Mouse (Mus musculus): ENCODE results near the gene Hexim2. TPM values are rescaled to one million over a fixed set of nuclear protein-coding genes. Genes with fewer than 3 reads are reported as not detected.

Hexim2 gene
- 1.1 and 1.5 TPM in 2 replicates for total RNA-seq (2017)

DNA sequence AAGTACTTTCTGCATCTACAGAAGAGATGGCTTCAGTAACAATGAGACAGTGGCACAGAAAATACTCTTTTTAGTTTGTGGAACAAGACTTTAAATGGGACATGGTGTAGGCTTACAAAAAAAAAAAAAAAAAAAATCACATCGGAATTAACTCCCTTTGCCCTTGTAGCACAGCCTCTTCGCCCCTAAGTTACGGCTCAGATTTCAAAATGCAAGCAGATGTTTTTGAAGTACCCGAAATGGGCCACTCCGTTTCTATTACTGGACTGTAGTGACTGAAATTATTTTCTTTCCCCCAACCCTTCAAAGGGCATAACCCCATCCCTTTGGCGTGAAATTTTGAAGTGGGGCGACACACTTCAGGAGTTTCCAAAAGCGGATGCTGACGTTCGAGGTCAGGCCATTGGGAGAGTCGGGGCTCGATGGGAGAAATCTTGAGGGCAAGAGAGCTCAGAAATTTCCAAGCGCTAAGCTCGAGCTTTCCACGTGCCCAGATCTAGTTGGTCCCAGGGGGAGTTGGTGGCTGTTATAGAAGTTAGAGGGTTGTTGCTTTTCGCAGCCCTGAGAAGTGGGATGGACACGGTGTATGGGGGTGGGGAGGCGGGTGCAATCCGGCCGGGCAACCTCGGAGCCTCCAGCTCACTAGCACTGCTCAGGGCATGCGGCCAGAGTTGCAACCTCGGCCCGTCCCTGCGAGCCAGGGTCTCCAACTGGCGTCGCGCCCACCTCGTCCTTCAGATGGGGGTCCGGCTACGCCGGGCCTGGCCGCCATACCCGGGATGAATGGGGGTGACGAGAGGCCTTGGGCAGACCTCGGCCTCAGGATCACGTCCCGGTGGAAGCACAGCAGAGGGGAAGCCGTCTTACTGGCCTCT lies at the start of gene Hexim2:
Gene Hexim2 (plus strand): TSS at position 729 of the 875 bp plus-strand sequence.
- no peak for ATAC-seq (ENCODE audit: extremely low read depth, insufficient number of reproducible peaks, low FRiP score, poor library complexity, severe bottlenecking)

DNA sequence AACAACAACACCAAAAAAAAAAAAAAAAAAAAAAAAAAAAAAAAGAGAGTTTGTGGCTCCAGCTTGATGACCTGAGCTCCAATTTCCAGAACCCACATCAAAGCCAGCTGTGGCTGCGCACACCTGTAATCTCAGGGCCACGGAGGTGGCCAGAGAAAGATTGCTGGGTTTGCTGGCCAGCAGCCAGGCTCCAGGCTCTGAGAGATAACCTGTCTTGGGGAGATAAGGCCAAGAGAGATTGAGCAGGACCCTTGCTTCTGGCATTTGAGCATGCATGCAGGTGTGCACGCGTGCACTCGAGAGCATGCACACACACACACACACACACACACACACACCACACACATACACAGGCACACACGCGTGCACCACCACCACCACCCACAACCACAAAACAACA lies 38.9 kb upstream of the Hexim2 start:
- ATAC-seq (ENCODE audit: extremely low read depth, insufficient number of reproducible peaks, low FRiP score, poor library complexity, severe bottlenecking), result no peak

DNA sequence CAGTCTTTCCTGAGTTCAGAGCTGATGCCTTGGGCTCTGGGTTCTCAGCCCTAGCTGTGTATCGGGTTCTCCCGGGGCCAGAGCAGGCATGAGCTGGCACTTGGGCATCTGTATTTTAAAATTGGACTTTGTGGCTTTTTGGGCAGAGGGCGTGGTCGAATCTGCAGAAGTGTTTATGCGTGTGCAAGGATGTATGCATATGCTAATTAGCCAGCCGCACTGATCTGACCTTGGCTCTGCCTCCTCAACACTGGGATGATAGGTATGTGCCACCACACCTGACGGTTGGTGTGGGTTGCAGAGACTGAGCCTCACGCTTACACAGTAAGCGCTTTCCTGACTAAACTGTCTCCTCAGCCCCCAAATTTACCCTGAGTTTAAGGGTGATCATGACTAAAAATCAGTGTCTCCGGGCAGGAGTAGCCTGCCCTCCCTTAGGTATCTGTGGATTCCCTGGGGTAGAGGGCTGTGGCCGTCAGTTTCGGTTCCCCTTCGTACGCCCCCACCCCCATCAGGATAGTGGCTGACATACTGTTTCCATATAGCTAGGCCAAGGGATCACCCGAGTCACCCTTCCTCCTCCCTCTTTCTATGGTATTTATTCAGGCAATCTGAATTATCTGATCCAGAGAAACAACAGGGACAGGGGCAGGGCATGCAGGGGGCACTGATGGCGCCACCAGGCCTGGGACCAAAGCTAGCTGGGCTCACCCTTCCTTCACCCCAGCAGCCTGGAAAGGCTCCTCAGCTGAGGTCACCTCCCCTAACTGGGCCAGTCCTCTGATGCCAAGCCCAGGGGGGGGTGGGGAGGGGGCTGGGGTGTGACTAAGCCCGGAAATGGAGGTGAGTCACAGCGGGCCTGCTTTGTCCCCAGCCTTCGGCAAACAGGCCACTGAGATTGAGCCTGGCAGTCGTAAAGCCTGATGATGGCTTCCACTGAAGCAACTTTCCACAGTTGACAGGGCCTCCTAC lies 38.1 kb upstream of the Hexim2 start:
- peak; percentile 64 for ATAC-seq (ENCODE audit: extremely low read depth, insufficient number of reproducible peaks, low FRiP score, poor library complexity, severe bottlenecking)

DNA sequence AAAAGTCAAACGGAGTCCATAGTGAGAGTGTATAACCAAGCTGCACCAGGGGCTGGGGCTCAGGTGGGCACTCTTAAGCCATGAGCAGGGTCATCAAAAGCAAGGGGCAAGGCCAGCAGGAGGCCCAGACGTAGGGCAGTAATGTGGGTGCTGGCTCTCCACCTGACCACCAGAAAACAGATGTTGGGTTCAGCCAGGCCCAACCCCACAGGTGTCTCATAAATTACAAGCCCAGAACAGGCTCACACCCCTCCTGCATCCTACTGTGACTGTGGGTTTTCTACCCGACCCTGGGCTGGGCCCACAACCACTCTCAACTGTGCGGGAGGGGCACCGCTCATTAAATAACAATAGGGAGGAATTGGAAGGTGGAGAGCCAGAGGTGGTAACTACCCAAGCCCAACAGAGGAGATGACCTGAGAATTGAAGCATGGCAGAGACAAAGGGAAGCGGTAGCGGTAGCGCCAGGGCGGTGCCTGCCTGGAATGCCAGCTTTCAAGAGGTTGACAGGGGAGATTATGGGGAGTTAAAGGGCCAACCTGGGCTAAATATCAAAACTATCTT lies 37.0 kb upstream of the Hexim2 start:
- no peak for ATAC-seq (ENCODE audit: extremely low read depth, insufficient number of reproducible peaks, low FRiP score, poor library complexity, severe bottlenecking)

DNA sequence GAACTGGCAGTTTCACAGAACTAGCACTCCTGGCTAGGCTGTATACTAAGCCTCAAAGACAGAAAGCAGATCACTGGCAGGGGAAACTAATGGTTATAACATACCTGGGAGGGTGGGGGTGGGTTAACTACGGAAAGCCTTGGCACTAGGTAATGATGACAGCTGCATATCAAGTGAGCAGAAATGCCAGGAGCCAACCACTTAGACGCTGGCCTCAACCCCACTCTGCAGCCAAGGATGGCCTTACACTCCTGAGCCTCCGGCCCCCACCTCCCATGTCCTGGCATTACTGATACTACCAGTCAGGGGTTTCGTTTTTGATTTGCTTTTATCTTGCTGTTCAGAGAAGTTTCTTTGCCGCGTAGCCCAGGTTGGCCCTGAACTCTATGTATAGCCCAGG lies 36.4 kb upstream of the Hexim2 start:
- ATAC-seq (ENCODE audit: extremely low read depth, insufficient number of reproducible peaks, low FRiP score, poor library complexity, severe bottlenecking), result no peak

DNA sequence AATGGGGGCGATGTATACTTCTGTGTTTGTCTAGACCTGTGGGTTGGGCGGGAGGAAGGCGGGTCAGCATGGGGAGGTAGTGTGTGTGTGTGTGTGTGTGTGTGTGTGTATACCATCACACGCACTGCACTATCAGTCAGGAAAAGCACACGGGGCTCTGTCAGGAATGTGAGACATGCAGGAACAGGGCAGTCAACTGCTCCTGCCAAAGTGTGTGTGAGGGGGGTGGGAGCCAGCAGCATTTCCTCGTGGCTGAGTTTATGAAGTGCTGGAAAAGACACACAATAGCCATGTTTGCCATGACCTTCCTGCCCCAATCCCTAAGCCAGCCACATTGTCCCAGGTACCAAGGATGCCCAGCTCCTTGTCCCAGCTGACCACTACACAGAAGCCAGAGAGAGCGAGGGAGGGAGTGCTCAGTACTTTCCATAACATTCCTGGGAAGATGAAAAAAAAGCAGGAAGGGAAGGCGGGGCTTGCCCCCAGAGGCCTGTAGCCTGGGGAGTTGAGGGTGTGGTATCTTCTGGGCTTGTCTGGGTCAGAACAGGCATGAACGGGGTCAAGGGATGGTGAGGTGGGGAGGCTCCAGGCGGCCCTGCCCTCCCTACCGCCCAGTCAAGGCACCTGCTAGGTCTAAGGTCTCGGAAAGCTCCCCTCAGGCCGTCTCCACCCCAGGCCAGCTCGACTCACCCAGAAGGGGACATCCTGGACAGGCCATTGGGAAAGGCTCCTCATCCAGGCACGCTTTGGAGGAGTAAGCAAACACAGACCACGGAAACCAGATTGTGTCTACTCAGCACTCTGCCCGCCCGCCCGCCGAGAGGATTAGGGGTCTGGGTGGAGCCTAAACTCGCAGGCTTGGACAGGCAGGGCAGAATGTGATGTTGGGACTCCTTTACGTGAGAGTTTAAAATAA lies 35.0 kb upstream of the Hexim2 start:
- no peak for ATAC-seq (ENCODE audit: extremely low read depth, insufficient number of reproducible peaks, low FRiP score, poor library complexity, severe bottlenecking)

DNA sequence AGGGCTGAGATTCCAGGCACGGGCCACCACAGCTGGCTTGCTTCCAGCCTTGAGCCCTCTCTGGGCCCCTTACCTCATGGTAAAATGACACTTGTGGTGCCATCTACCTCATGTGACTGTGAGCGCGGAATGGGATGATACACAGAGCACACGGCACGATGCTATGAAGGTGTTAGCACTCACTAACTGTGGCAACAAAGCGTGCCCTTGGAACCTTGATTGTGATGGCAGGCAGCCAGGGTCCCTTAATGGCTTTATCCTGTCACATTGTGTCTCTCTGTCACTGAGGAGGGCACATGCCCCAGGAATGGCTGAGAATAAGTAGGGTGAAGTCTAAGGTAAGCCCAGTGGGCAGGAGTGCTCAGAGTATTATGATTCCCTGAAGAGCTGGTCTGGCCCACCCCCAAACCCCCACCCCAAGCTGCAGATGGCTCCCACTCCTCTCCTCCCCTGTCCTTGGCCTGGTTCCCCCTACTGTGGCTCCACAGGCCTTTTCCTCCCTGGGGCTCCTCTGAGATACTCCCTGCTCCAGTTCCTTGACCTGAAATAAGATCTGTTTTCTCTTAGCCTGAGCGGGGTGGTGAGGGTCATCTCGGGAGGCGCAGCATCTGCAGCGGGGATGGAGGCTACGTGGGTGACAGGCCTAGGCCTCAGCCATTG lies 33.6 kb upstream of the Hexim2 start:
- no peak for ATAC-seq (ENCODE audit: extremely low read depth, insufficient number of reproducible peaks, low FRiP score, poor library complexity, severe bottlenecking)

DNA sequence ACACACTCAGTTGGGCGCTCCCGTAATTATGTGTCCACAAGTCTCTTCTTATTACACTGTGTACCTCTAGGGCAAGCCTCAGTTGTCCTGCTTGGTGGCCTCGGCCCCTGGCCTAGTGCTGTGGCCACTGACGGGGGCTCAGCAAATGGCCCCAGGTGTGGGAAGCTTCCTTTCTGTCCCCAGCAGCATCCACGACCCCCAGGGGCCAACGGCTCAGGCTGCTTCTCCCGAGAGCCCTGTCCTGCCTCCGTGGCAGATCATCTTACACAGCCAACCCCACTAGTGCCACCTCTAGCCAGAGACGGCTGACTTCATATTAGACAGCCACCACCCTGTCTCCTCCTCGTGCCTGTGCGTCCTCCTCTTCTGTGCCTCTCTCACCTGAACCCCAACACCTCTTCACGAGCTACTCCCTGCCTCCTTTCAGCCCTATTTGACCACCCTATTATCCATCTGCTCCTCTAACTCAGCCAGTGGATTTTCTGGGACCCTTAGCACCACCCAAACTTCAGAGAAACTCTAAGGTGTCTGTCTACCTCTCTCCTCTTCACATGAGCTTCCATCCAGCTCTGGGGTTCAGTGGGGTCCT lies 32.8 kb upstream of the Hexim2 start:
- ATAC-seq (ENCODE audit: extremely low read depth, insufficient number of reproducible peaks, low FRiP score, poor library complexity, severe bottlenecking), result no peak

DNA sequence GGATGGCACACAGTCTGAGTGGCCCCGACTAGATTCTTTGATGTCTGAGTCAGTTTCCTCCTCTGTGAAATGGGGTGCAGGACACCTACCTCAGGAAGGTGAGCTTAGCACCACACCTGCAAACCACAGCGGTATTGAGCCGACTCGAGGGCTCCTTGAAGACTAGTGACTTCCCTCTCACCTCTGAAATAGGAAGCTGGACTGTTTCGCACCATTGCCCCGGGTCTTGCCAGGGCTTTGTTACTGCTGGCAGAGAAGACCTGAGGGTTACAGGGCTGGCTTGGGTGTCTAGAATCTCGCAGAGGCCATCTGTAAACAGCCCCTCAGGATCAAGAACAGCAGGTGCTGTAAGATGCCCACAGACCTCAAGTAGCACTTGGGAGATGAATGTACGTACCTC lies 31.9 kb upstream of the Hexim2 start:
- ATAC-seq (ENCODE audit: extremely low read depth, insufficient number of reproducible peaks, low FRiP score, poor library complexity, severe bottlenecking), result no peak

DNA sequence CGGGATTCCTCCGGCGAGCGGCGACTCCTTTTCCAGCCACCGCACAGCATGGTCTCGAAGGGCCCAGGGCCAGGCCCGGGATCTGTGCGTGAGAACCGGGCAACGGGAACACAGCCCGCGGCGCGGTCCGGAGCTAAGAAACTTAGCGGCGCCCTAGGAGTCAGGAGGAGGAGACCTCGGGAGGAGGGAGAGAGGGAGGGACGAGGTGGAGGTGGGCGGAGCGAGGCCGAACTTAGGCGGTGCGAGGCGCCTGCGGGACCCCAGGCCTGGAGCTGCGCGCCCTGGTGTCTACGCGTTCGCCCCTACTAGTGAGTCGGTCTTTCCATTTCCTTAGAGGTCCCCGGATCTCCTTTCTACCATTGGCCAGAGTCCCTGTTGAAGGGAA lies 30.8 kb upstream of the Hexim2 start, which contains the start of the genes Plcd3 and Acbd4:
Gene Plcd3 (minus strand): TSS at position 178 of the 385 bp plus-strand sequence.
Gene Acbd4 (plus strand): TSS at position 202 of the 385 bp plus-strand sequence.
- ATAC-seq (ENCODE audit: extremely low read depth, insufficient number of reproducible peaks, low FRiP score, poor library complexity, severe bottlenecking), result no peak

DNA sequence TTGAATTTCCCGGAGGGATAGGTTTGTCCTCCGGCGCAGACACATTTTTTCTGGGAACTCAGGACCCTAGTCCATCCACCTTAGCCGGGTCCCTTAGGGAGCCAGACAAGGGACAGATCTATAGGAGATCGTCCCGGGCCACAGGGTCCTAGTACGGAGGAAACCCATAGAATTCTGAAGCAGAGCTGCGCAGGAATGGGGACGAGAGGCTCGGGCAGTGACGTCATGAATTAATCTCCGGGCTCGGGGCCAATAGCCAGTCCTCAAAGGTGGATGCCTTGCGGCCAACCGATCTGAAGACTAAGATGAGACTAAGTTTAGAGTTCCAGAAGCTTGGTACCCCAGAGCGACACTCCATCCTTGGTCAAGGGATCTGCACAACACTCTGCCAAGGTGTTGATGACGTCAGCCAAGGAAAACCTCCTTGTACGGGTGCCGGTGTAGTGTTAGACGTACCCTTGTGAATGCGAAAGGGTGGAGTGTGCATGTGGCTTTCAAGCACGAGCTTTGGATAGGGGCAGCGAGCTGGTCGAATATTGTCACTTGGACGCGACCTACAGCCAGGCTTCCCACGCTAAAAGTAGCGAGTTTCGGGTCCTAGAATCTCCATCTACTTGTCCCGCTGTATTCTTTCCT lies 30.2 kb upstream of the Hexim2 start:
- ATAC-seq (ENCODE audit: extremely low read depth, insufficient number of reproducible peaks, low FRiP score, poor library complexity, severe bottlenecking), result no peak

DNA sequence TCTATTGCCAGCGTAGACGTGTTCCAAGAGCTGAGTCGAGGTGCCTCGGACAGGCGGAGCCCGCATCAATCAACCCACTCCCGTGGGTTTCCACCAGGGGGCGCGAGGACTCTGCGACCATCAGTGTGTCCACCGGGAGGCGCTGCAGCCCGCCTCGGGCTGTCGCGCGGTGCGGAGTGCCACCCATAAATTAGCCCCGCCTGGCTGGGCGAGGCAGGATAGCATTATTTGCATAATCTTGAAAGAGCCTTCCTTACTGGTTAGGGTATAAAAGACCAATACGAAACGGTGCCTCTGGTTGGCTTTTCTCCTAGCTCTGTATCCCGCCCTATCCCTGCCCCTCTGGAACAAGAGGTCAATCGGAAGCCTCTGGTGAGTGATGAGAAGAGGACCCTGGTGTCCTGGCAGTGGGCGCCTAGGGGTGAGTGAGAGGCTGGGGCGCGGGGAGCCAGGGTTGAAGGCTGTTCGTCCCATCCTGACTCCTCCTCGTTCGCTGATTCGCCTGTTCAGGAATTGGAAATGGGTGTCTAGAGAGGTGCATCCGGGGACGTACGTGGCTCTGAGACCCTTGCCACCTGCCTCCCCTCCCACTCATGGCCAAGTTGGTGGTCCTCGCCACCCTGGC lies 29.4 kb upstream of the Hexim2 start:
- peak; percentile 86 for ATAC-seq (ENCODE audit: extremely low read depth, insufficient number of reproducible peaks, low FRiP score, poor library complexity, severe bottlenecking)

DNA sequence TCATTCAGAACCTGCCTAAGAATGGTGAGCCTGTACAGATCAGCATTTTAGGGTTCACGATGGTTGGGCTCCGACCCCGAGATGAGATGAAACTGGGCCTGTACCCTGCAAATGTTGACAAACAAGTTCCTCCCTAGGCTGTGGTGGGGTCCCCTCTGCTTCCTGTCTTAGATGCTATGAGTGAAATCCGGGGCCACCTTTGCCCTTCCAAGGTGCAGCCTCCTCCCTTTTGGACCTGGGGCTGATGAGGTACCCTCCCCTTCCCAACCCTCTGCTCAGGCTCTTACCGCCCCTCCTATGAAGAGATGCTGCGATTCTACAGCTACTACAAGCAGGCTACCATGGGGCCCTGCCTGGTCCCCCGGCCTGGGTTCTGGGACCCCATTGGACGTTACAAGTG lies 28.6 kb upstream of the Hexim2 start:
- ATAC-seq (ENCODE audit: extremely low read depth, insufficient number of reproducible peaks, low FRiP score, poor library complexity, severe bottlenecking), result no peak

DNA sequence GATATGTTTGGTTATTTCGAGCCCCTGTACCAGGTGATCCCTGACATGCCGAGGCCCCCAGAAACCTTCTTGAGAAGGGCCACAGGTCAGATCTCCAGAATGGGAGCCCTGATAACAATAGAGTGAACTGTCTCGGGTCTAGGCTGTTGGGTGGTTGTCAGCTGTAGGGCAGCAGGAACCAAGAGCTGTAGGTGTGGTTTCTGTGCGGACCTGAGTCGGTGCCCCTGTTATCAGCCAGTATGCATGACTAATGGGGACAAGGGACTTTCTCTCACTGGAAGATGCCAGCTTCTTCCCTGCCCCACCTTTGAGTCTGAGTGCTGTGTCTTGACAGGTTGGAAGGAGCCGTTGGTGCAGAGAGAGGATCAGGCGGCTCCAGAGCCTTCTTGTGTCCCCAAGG lies 27.8 kb upstream of the Hexim2 start:
- no peak for ATAC-seq (ENCODE audit: extremely low read depth, insufficient number of reproducible peaks, low FRiP score, poor library complexity, severe bottlenecking)

DNA sequence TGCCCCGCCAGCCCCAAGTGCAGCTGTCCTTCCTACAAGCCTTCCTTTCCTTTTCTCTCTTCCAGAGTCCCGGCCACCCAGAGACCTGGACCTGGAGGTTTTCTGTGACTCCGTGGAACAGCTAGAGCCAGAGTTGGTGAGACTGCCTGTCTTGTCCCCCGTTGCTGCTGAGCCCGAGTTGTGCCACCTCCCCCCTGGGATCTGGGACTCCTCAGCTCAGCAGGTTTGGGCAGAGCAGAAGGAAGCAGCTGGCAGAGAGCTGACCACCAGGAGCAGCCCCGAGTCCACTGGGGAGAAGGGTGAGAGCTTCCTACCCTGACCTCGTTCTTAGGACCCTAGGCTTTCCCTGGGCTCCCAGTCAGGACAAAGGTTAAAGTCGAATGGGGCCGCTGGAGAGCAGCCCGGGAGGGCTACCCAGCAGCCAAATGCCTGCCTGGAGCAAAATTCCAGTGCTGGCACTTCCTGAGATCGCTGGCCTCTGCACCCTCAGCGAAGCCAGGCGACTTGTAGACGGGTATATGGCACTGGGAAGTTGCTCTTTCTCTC lies 27.0 kb upstream of the Hexim2 start:
- ATAC-seq (ENCODE audit: extremely low read depth, insufficient number of reproducible peaks, low FRiP score, poor library complexity, severe bottlenecking), result no peak

DNA sequence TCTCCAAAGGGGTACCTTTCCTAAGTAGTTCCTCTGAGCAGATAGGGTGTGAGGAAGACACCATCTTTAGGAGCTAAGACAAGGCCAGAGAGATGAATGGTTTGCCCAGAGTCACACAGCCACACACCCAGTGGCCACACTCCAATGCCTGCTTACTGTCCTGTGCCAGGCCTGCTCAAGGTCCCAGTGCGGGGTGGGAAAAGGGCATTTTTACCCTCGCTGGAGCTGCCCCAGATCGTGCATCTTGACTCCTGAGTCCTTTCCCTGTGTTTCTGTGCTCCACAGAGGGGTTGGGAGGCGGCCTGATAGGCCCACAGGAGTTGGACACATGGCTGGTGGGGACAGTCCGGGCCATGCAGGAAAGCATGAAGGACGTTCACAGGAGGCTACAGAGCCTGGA lies 26.4 kb upstream of the Hexim2 start:
- ATAC-seq (ENCODE audit: extremely low read depth, insufficient number of reproducible peaks, low FRiP score, poor library complexity, severe bottlenecking), result no peak
